Mouse (Mus musculus): ENCODE measurements around the gene St6galnac4.

Gene St6galnac4

DNA sequence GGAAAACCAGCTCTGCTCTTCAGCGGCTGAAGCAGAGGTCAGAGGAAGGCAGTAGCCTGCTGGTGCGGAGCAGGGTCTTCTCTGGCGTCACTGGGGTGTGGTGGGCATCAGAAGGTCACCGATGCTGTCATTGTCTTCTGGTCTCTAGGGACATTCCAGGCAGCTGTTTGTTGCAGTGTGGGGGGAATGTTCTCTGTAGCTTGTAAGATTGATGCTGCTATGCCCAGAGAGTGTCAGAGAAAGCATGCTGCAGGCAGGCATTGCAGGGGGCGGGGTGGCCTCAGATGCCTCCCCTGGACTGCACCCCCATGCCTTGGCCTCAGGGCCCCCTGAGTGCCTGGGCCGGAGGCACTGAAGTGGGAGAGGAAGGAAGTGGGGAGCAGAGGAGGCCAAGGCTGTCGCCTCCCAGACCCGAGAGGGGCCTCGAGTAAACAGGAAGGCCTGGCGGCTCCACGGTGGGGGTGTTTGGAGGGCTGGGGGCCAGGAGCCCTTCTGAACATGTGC is 50.9 kb downstream of the St6galnac4 start:
- in situ Hi-C loops (cut with MboI; ENCODE audit: low pct_unique_long_range_greater_than_20kb in 1 of 2, low sequenced_read_pairs in 2 of 2, unreplicated experiment in 1 of 2): loop anchor here in 1 of 2 experiments (10.0 kb wide), 1 partner anchor 47 kb away; no protein-coding TSS in a partner anchor

- in situ Hi-C loops (cut with MboI; ENCODE audit: low pct_unique_long_range_greater_than_20kb in 1 of 2, low sequenced_read_pairs in 2 of 2, unreplicated experiment in 1 of 2): loop anchor here in 1 of 2 experiments (10.0 kb wide), 1 partner anchor 45 kb away; no protein-coding TSS in a partner anchor
Measured at GRCm38 (mm10) chr2:32639632-32640031, 52.7 kb downstream of the St6galnac4 start.

DNA sequence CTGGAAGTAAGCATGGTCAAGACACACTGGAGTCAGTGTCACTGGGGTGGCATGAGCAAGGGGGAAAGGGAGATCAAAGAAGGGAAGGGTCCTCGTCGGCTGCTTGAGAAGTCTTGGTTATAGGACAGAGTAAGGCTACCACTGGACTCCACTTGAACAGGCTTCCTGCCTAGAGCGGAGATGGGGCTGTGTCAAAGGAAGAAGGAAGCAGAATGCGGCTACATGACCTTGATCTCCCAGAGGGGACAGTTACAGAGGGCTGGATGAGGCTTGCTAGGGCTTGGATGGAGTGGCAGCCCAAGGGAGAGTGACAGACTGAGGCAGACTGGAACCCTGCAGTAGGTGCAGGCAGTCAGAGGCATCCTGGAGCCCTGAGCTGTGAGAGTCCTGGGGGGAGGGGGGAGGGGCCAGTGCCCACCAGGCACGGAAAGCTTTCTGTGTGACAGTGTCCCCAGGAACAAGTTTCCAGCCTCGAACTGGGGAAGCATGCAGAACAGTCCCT is 53.7 kb downstream of the St6galnac4 start:
- in situ Hi-C loops (cut with MboI; ENCODE audit: low pct_unique_long_range_greater_than_20kb in 1 of 2, low sequenced_read_pairs in 2 of 2, unreplicated experiment in 1 of 2): no loop called here

GRCm38 (mm10) chr2:32641810-32642209 is 54.9 kb downstream of the St6galnac4 start:
- in situ Hi-C loops (cut with MboI; ENCODE audit: low pct_unique_long_range_greater_than_20kb in 1 of 2, low sequenced_read_pairs in 2 of 2, unreplicated experiment in 1 of 2): no loop called here

DNA sequence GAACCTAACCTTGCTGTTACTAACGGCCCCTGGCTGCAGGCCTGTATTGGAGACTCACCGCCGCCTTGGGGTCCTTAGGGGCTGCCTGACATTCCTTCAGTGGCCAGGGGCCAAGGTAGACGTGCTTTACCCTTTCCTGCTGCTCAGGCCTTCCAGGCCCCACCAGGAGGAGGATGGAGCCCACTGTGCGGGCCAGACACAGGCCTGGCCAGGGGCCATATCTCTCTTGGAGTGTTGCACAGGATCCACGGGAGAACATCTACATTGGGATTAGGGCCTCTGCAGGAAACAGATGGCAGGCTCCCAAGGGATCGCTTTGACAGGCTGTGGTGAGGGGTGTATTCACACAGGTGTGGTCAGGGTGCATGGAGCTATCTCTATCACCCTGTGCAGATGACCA is 55.9 kb downstream of the St6galnac4 start:
- in situ Hi-C loops (cut with MboI; ENCODE audit: low pct_unique_long_range_greater_than_20kb in 1 of 2, low sequenced_read_pairs in 2 of 2, unreplicated experiment in 1 of 2): no loop called here

GRCm38 (mm10) chr2:32644083-32644482 is 57.2 kb downstream of the St6galnac4 start:
- in situ Hi-C loops (cut with MboI; ENCODE audit: low pct_unique_long_range_greater_than_20kb in 1 of 2, low sequenced_read_pairs in 2 of 2, unreplicated experiment in 1 of 2): no loop called here

GRCm38 (mm10) chr2:32644799-32645475 is 58.0 kb downstream of the St6galnac4 start:
- in situ Hi-C loops (cut with MboI; ENCODE audit: low pct_unique_long_range_greater_than_20kb in 1 of 2, low sequenced_read_pairs in 2 of 2, unreplicated experiment in 1 of 2): no loop called here

- in situ Hi-C loops (cut with MboI; ENCODE audit: low pct_unique_long_range_greater_than_20kb in 1 of 2, low sequenced_read_pairs in 2 of 2, unreplicated experiment in 1 of 2): no loop called here
Measured at GRCm38 (mm10) chr2:32645647-32646046, 58.8 kb downstream of the St6galnac4 start.

DNA sequence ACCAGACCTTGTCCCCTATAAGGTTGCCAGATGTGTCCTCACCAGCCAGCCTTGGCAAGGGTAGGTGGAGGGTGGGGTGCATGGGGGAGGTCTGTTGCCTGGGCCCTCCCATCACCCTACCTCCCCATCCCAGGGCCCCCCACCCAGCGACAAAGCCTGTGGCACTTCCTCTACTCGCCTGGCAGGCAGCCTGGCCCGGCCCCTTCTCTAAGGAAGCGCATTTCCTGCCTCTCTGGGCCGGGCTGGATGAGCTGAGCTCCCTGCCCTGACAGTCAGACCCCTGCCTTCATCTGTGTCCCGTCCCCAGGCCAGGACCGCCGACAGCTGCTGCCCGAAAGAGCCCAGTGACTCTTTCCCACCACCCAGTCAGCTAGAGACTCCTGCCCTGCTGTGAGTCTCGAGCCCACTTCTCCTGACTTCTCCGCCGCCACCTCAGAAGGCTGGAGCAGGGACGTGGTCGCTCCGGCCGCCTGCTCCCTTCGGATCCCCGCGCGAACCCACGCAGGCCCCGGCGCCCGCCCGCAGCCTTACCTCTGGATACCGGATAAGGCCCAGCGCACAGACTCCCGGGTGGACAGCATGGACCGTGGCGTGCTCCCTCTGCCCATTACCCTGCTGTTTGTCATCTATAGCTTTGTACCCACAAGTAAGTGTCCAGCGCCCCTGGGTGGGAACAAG is 59.6 kb downstream of the St6galnac4 start, which contains the start of gene Eng:
Gene Eng, plus strand, starts transcription at position 217 of the 678 bp plus-strand sequence.
- in situ Hi-C loops (cut with MboI; ENCODE audit: low pct_unique_long_range_greater_than_20kb in 1 of 2, low sequenced_read_pairs in 2 of 2, unreplicated experiment in 1 of 2): no loop called here

GRCm38 (mm10) chr2:32647366-32647765 is 60.5 kb downstream of the St6galnac4 start:
- in situ Hi-C loops (cut with MboI; ENCODE audit: low pct_unique_long_range_greater_than_20kb in 1 of 2, low sequenced_read_pairs in 2 of 2, unreplicated experiment in 1 of 2): no loop called here

Data from mouse embryonic stem cell (cell line).